Mouse (Mus musculus) liver, postnatal 0 days (tissue): ENCODE measurements around the gene Stat1. TPM values are rescaled to one million over a fixed set of nuclear protein-coding genes. Genes with fewer than 3 reads are reported as not detected.
A peak's percentile ranks its signal among the peaks of the same experiment; 100 is the strongest.

Experiments
- ATAC-seq: fragments of 200-750 bp; cut with Nextera tagmentation; 2 replicates; pipeline ENCODE4 v1.8.0; 2017; ENCODE audit warnings: mild to moderate bottlenecking, moderate library complexity
- DNase-seq: peaks from one replicate; pipeline ENCODE4 v3.0.0-alpha.2; 2016
- H3K27ac ChIP-seq: fragments of 300-500 bp; sonication (generic); 2 replicates; pipeline ENCODE4 v1.5.1; 2014; ENCODE audit warnings: antibody characterized with exemption, moderate library complexity, mild to moderate bottlenecking, low read depth
- H3K27me3 ChIP-seq: fragments of 300-500 bp; sonication (generic); 2 replicates; pipeline ENCODE4 v1.6.1; 2014; ENCODE audit warnings: low read length, control low read depth, mixed read lengths; ENCODE audit not compliant: insufficient read depth
- H3K36me3 ChIP-seq: fragments of 300-500 bp; sonication (generic); replicated peaks from 2 replicates; pipeline ENCODE4 v1.6.1; 2014; ENCODE audit warnings: mild to moderate bottlenecking, control low read depth, low read length, moderate library complexity, mixed read lengths; ENCODE audit not compliant: insufficient read depth
- H3K4me1 ChIP-seq: fragments of 300-500 bp; sonication (generic); 2 replicates; pipeline ENCODE4 v1.6.1; 2014; ENCODE audit warnings: antibody characterized with exemption, mild to moderate bottlenecking, control low read depth; ENCODE audit not compliant: insufficient read depth
- H3K4me2 ChIP-seq: fragments of 300-500 bp; sonication (generic); 2 replicates; pipeline ENCODE4 v1.6.1; 2014; ENCODE audit warnings: low read depth, mild to moderate bottlenecking, low read length, moderate library complexity, mixed read lengths
- H3K4me3 ChIP-seq: fragments of 300-500 bp; sonication (generic); 2 replicates; pipeline ENCODE4 v1.5.1; 2014; ENCODE audit warnings: low read depth, low read length
- H3K9ac ChIP-seq: fragments of 300-500 bp; sonication (generic); replicated peaks from 2 replicates; pipeline ENCODE4 v1.6.1; 2014; ENCODE audit warnings: mild to moderate bottlenecking, moderate library complexity
- H3K9me3 ChIP-seq: fragments of 300-500 bp; sonication (generic); 2 replicates; pipeline ENCODE4 v1.6.1; 2016; ENCODE audit warnings: mild to moderate bottlenecking, control low read depth, low read length, mixed read lengths
- CTCF ChIP-seq: sonication (generic); IDR thresholded peaks from 2 replicates; pipeline ENCODE4 v1.5.1; 2016; ENCODE audit warnings: antibody characterized with exemption, low read depth
- EP300 ChIP-seq: IDR thresholded peaks from 2 replicates; pipeline ENCODE4 v1.6.1; 2016; ENCODE audit warnings: antibody characterized with exemption, low read depth, mild to moderate bottlenecking
- WGBS: fragments of 180-500 bp; shearing (Covaris S2); extraction: QIAGEN DNeasy Blood & Tissue Kit; methylation state at CpG from one replicate; pipeline ENCODE4 v1.1.7; 2014; ENCODE audit not compliant: insufficient replicate concordance; 5-methylcytosine and 5-hydroxymethylcytosine counted together
- polyA plus RNA-seq: library from polyadenylated mRNA; unstranded; fragments of >200 nt; fragmentation: Nextera tagmentation; extraction: Ambion mirVana; gene quantifications from 2 replicates; pipeline ENCODE4 v1.2.1, GENCODE M21; 2015

Stat1 gene
- polyA plus RNA-seq, 1 experiment from 2014 or later, result 33.7 TPM

DNA sequence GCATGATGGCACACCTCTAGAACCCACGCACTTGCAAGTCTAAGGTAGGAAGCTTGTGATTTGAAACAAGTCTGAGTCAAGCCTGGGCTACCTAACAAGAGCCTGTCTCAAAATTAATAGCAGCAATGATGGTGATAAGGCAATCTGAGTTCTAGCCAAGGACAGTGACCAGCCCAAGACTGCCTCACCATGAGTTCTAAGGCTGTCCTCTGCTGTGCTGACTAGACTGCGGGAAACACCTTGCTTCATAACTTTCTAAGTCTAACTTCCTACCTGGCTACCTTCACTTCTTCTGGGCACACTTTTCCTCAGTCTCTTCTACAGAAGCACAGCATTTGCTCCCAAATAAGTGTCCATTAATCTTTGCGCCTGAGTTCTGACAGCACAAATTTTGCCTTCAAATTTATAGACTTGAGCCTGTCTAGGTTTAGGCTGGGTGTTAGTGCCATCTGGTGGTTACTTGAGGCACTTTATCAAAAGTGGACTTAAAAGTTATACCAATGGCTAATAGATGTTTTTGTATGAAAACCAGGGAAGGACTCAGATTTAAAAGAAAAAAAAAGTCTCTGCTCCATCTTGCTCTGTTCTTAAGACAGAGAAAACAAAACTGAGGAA is 20.5 kb upstream of the Stat1 start:
- Histone ChIP-seq H3K4me1 (no peaks in the 10 kb centered on the region), H3K4me2 (no peak overlapping the region), H3K4me3 (no peak overlapping the region), H3K27me3 (no peaks in the 10 kb centered on the region), H3K27ac (no peak overlapping the region), H3K9me3 (no peaks in the 10 kb centered on the region), H3K36me3 (no peaks in the 10 kb centered on the region), H3K9ac (no peak overlapping the region)
- WGBS, result 75% methylated on average over 3 of the region's 3 CpGs
- TF ChIP-seq EP300 (no peak), CTCF (peak; percentile 73)
- no peak for ATAC-seq
- peak; percentile 25 for DNase-seq

DNA sequence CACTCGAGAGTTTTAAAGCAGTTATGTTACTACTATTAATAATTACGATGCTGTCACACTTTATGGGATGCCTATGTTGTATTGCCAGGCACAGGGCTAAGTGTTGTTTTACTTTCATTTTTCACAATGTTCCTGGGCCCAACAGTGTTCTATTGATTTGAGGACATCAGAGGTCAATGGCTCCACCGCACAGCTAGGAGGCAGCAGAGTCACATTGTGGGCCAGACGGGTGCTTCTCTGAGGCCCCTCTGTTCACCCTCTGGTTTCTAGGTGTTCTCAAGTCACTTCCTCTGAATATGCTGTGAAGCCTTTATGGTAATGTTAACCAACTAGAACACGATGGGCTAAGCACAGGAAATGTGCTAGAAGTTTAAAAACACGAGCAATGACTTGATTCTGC is 18.7 kb upstream of the Stat1 start:
- no peak overlapping the region for H3K9ac ChIP-seq
- H3K27ac ChIP-seq, result no peak overlapping the region
- no peak overlapping the region for H3K4me3 ChIP-seq
- ATAC-seq (peak; percentile 67), DNase-seq (peak; percentile 38)
- no peaks in the 10 kb centered on the region for H3K4me1 ChIP-seq
- H3K27me3 ChIP-seq, result no peaks in the 10 kb centered on the region
- 58% methylated on average over 6 of the region's 6 CpGs for WGBS
- no peaks in the 10 kb centered on the region for H3K36me3 ChIP-seq
- H3K4me2 ChIP-seq, result no peak overlapping the region
- TF ChIP-seq CTCF (peak; percentile 74), EP300 (no peak)
- H3K9me3 ChIP-seq, result no peaks in the 10 kb centered on the region

DNA sequence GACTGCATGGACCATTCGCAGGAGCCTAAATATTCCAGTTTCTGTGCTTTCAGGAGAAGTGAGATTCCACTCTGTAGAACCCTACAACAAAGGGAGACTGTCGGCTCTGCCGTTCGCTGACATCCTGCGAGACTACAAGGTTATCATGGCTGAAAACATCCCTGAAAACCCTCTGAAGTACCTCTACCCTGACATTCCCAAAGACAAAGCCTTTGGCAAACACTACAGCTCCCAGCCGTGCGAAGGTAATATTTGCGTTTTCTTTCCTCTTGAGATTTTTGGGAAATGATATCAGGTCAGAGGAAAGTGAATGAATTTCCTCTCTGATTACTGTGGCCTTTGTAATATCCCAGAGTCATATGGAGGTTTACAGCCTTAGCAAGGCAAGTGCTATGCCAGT is 16.4 kb upstream of the Stat1 start:
- WGBS, result 77% methylated on average over 8 of the region's 8 CpGs
- Histone ChIP-seq H3K9ac (no peak overlapping the region), H3K4me1 (no peaks in the 10 kb centered on the region), H3K9me3 (no peaks in the 10 kb centered on the region), H3K4me3 (no peak overlapping the region), H3K27ac (no peak overlapping the region), H3K27me3 (no peaks in the 10 kb centered on the region), H3K36me3 (no peaks in the 10 kb centered on the region), H3K4me2 (no peak overlapping the region)
- ATAC-seq, result no peak
- TF ChIP-seq CTCF (no peak), EP300 (no peak)
- DNase-seq, result no peak

DNA sequence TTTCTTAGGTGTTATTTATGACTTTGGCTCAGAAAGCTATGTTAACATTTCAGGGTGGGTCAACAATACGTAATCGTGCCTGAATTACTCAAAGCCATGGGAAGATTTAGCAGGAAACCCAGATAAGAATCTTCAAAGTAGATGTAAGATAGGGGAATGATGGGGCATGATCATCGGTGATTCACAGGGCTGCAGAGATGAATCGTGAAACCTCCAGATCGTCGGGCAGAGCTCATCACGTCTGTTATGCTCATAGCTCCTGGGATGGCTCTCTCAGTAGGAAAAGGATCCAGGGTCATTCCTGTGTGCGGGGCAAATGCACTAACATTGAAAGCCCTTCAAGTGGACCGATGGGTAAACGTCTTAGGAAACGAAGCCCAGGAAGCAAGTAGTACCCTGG is 12.0 kb upstream of the Stat1 start:
- ATAC-seq (no peak), DNase-seq (no peak)
- H3K36me3 ChIP-seq, result no peaks in the 10 kb centered on the region
- no peak overlapping the region for H3K27ac ChIP-seq
- H3K4me1 ChIP-seq, result no peaks in the 10 kb centered on the region
- no peak overlapping the region for H3K4me2 ChIP-seq
- no peak overlapping the region for H3K9ac ChIP-seq
- 84% methylated on average over 11 of the region's 11 CpGs for WGBS
- TF ChIP-seq EP300, result no peak
- TF ChIP-seq CTCF, result no peak
- H3K4me3 ChIP-seq, result no peak overlapping the region
- no peaks in the 10 kb centered on the region for H3K27me3 ChIP-seq
- H3K9me3 ChIP-seq, result no peaks in the 10 kb centered on the region

DNA sequence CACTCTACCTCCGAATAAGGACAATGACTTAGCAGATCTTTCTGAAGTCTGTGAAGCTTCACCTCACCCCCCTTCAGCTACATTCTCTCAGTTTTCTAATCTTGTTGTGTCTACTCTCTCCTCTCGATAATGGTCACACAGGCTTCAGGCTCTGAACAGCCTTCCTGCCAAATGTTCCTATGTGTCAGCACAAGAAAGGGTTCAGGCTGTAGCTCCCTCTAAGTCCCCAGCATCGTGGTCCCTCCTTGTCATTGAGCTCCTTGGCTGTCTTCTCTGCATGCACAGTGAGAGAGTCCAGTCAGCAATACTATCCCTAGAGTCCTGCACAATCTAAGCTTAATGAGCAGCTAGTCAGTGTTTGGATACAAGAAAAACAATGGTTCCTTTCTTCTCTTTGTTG is 8.0 kb upstream of the Stat1 start:
- Histone ChIP-seq H3K4me2 (no peak overlapping the region), H3K4me1 (peaks cover 6% of the 10 kb centered on the region; the same call in 1 of the 2 replicates), H3K4me3 (no peak overlapping the region), H3K9me3 (no peaks in the 10 kb centered on the region), H3K36me3 (no peaks in the 10 kb centered on the region), H3K27me3 (no peaks in the 10 kb centered on the region), H3K27ac (no peak overlapping the region), H3K9ac (no peak overlapping the region)
- no peak for TF ChIP-seq EP300
- ATAC-seq, result no peak
- DNase-seq, result no peak
- WGBS, result 54% methylated on average over 3 of the region's 3 CpGs

DNA sequence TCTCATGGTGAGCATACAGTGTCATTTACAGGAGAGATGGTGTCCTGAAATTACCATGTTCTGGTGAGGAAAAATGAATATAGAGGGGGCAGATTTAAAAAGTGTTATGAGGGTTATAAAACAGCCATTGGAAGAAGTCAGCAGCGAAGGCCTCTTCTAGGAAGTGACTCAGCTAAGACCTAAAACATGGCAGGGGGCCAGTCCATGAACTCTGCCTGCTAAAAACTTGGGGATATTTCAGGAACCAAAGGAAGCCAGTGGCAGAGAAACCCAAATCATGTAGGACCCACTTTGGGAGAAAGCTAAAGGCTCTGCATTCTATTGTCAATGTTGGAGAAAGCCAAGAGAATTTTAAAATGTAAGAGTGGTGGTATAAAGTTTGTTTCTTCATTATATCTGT is 6.9 kb upstream of the Stat1 start:
- no peaks in the 10 kb centered on the region for H3K9me3 ChIP-seq
- WGBS, result 77% methylated on average over 1 of the region's 1 CpGs
- H3K27ac ChIP-seq, result no peak overlapping the region
- no peak overlapping the region for H3K4me2 ChIP-seq
- no peaks in the 10 kb centered on the region for H3K27me3 ChIP-seq
- H3K9ac ChIP-seq, result no peak overlapping the region
- H3K36me3 ChIP-seq, result no peaks in the 10 kb centered on the region
- TF ChIP-seq EP300, result no peak
- no peak for TF ChIP-seq CTCF
- no peak overlapping the region for H3K4me3 ChIP-seq
- ATAC-seq (no peak), DNase-seq (no peak)
- H3K4me1 ChIP-seq, result peaks cover 6% of the 10 kb centered on the region; the same call in 1 of the 2 replicates
